Comparison of ENCODE assay signal across 8 mouse cellular contexts in the genomic region with DNA sequence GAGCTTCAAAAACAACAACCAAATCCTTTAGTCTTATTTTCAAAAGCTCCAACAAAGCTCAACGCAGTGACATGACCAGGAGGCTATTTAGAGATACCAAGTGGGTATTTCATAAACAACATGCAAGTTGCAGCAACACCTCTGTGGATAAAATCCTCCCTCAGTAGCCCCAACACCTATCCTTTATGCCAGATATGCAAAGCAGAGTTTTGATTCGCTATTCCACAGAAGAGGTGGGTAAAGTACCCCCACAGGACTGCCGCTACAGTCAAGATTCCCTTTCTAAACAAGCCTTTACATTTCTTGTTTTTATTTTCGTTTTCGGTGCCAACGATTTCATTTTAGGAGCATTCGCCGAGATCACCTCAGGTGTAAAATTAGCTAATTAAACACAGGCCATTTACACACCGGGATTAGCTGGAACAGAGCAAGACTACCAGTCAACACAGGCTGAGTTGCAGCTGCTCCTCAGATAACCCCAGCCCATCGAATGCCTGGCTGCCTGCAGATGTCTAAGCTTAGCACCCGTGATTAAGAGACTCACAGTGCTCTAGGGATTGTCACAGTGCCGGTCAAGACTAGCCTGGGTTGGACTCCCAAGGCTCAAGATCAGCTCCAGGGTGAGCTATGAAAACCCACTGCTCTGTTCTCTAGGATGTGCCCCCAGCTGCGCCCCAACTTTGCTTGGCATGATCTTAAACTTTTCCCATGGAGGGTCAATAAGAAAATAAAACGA. TPM values are rescaled to one million over a fixed set of nuclear protein-coding genes. Genes with fewer than 3 reads are reported as not detected.
DNase-seq lines count a peak whose midpoint lies in the region; ATAC-seq lines count a peak whose summit lies in the region.

No protein-coding gene starts in this region.

- no peaks in the 10 kb centered on the region for H3K36me3 ChIP-seq in heart, embryonic 11.5 days (ENCODE audit: control insufficient read depth, insufficient read depth, low read length)
- no peaks in the 10 kb centered on the region for H3K36me3 ChIP-seq in heart, embryonic 15.5 days

- ATAC-seq in heart, embryonic 11.5 days (replicated peaks; ENCODE audit: insufficient number of reproducible peaks, low FRiP score, low TSS enrichment) = 0 out of 2 replicates have a peak, but pooled peaks have one; percentile 21
- peak; percentile 48 for ATAC-seq in heart, embryonic 15.5 days (replicated peaks; ENCODE audit: insufficient number of reproducible peaks, insufficient read depth, low FRiP score, low read depth)
- no peak for ATAC-seq in activated CD4-positive, CD25-positive, alpha-beta regulatory T cell, adult 4 months

- H3K4me2 ChIP-seq in heart, embryonic 11.5 days = peak overlapping the region; percentile 87
- H3K4me2 ChIP-seq in heart, embryonic 15.5 days = peak overlapping the region; percentile 86

- no peaks in the 10 kb centered on the region for H3K27me3 ChIP-seq in heart, embryonic 11.5 days (ENCODE audit: control insufficient read depth, insufficient read depth, low read length)
- H3K27me3 ChIP-seq in heart, embryonic 15.5 days = 0 out of 2 replicates have a peak, but pooled peaks cover 5% of the 10 kb centered on the region

- H3K4me3 ChIP-seq in heart, embryonic 11.5 days (ENCODE audit: low read depth, low read length) = peak overlapping the region; percentile 62
- H3K4me3 ChIP-seq in brown adipose tissue, adult 24 weeks (ENCODE audit: insufficient read depth, low read depth, low read length) = peak overlapping the region; percentile 54
- H3K4me3 ChIP-seq in heart, embryonic 15.5 days = peak overlapping the region; percentile 61

- 13% methylated on average over 14 of the region's 14 CpGs for WGBS in heart, embryonic 11.5 days (ENCODE audit: insufficient replicate concordance)
- WGBS in heart, embryonic 15.5 days = 14% methylated on average over 14 of the region's 14 CpGs

- H3K9ac ChIP-seq in heart, embryonic 11.5 days (ENCODE audit: low read depth, low read length) = peak overlapping the region; percentile 67
- H3K9ac ChIP-seq in heart, embryonic 15.5 days = peak overlapping the region; percentile 52

- no peaks in the 10 kb centered on the region for H3K9me3 ChIP-seq in heart, embryonic 11.5 days (replicated peaks; ENCODE audit: control insufficient read depth, low read length)
- H3K9me3 ChIP-seq in heart, embryonic 15.5 days (replicated peaks) = no peaks in the 10 kb centered on the region

- peak overlapping the region; percentile 54; the same call in 1 of the 2 replicates for H3K27ac ChIP-seq in heart, embryonic 11.5 days (ENCODE audit: low read depth, low read length)
- no peak overlapping the region for H3K27ac ChIP-seq in brown adipose tissue, adult 24 weeks (replicated peaks; ENCODE audit: low read depth, low read length)
- peak overlapping the region; percentile 51 for H3K27ac ChIP-seq in heart, embryonic 15.5 days

- DNase-seq in heart, adult 9 months (ENCODE audit: low spot score in 2 of 2) = no peak
- peak; percentile 18 for DNase-seq in mesoderm, embryonic 11.5 days (ENCODE audit: low read depth, low spot score)
- no peak for DNase-seq in thymus, postnatal 36 days
- DNase-seq in c-Kit-positive CD71-positive TER-119-positive erythroid progenitor cells, embryonic 14.5 days (ENCODE audit: low spot score) = no peak

- H3K4me1 ChIP-seq in heart, embryonic 11.5 days (ENCODE audit: control insufficient read depth, insufficient read depth, low read length) = no peaks in the 10 kb centered on the region
- no peaks in the 10 kb centered on the region for H3K4me1 ChIP-seq in brown adipose tissue, adult 24 weeks (ENCODE audit: control insufficient read depth, insufficient read depth, insufficient read length, low read length)
- H3K4me1 ChIP-seq in heart, embryonic 15.5 days (replicated peaks) = no peaks in the 10 kb centered on the region; the same call in 1 of the 2 replicates

RNA-seq across cellular contexts. Expression of a gene that starts 0.9 kb away (rescaled TPM):
- polyA plus RNA-seq in heart, embryonic 11.5 days (2014; fragmentation: Nextera tagmentation; extraction: Ambion mirVana) = 6.5 and 8.4 TPM in 2 replicates
- not detected in 2 replicates for polyA plus RNA-seq in brown adipose tissue, adult 24 weeks (2012; ENCODE audit: insufficient read depth, insufficient read length, missing spikeins)
- 3.1 and 3.8 TPM in 2 replicates for polyA plus RNA-seq in heart, embryonic 15.5 days (2015; fragmentation: Nextera tagmentation; extraction: Ambion mirVana)
- under 1 TPM in 1 of 2 experiments, not detected in 1; 0.19 TPM for polyA plus RNA-seq in activated CD4-positive, CD25-positive, alpha-beta regulatory T cell, adult 4 months (2017; shearing (Covaris generic))
